Mouse (Mus musculus): ENCODE results near the gene Cacna1a. TPM values are rescaled to one million over a fixed set of nuclear protein-coding genes. Genes with fewer than 3 reads are reported as not detected.
"Not testable (repeated sequence)": the region's sequence is repeated elsewhere in the genome, so short reads cannot be mapped to it uniquely, and the experiment has no call there.

Cacna1a gene
- total RNA-seq, 4 experiments from 2014 or later: 177 to 203 (median 185) TPM

DNA sequence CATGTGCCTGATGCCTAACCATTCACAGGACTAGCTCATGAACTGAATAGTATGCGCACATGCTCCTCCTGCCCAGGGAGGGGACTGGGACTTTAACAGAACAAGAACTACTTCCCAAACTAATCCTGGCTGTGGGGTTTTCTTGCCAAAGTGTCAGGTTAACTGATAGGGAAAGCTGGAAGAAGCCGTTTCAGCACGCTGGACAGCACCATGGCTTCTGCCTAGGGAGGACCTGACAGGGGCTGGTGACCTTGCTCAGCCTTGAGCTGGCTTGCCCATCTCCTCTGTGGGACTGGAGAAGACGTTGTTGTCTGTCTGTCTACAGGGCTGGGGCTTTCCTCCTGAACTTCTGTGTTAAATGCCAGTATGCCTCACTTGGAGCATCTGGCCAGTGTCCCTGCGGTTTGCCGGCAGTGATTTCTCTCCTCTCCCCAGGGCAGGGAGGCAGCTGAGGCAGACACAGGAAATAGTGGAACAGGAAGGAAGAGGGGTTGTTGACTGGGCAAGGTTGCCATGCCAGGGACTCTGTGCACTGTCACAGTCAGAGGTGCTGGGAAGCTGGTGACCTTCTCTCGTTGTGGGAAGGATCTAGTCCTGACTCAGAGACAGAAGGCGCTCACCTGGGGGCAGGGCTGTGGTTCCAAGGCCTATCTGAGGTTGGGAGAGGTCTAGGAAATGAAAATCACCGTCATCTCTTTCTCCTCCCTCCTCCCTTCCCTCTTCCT, 83.2 kb downstream of the Cacna1a start:
- DNase-seq (ENCODE audit: low spot score in 2 of 2): no peak

DNA sequence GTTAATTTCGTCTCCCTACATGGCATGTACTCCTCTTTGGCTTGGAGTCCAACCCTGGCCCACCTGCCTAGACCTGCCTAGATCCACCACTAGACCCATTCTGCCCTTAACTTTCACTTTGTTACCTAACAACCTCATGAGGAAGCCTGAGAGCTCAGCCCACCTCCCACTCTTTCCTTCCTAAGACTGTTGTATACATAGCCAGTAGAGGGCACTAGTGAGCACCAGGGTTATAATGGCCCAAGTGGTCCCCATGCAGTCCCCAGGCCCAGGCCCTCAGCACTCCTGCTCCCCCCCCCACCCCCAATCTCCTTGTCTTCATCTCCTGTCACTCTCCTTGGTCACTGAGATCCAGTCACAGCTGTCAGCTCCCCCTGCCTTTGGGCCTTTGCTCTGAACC, 86.2 kb downstream of the Cacna1a start:
- no peak for DNase-seq (ENCODE audit: low spot score in 2 of 2)

DNA sequence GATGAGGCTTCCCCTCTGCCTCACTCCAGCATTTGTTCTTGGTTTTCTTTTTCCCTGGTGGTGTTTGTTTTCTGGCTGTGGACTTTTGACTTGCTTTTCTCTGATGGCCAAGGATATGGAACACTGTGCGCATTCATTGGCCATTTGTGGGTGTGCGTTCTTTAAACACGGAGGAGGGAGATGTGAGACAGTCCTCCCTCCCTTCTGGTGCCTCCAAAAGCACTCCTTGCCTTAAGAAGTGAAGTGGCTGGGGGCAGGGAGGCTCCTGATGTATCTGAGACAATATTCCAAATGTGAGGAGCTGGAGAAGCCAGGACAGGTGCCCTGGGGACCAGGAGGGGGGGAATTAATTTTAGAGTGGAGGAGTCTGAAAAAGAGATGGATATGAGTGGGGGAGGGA, 89.1 kb downstream of the Cacna1a start:
- peak in 1 of 2 experiments; percentile 36 for DNase-seq (ENCODE audit: low spot score in 2 of 2)

DNA sequence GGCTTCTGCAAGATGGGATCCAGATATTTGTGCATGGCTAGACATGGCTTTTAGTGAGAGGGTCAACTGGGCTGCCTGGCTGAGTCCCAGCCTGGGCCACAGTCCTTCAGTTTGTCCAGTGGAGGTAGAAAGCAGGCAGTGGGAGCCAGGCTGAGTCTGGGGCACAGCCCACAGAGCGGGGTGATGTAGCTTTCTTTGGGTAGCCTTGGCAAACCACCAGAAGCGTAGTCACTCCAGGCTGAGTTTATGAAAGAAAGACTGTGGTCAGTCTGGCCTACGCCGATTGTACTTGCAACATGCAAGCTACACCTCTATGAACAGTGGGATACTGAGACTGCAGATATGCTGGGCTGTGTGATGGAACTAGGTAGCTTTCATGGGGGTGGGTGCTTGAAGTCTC, 94.8 kb downstream of the Cacna1a start:
- DNase-seq (ENCODE audit: low spot score in 2 of 2): no peak

DNA sequence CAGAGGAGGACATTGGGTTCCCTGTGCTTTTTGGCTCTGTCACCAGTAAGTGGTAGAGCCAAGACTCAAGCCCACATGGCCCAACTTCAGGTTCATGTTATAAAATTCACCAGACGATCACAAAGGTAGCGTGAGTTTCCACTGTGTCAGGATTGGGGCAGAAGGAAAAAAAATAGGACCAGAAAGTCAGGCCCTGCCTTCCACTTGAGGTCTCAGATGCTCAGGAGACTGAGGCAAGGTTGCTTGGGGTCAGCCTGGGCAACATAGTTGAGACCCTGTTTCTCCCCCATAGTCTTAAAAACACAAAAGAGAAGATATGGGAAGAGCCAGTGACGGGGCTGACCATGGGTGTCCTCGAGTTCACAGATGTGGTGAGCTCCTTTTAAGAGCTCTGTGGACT, 97.1 kb downstream of the Cacna1a start:
- DNase-seq (ENCODE audit: low spot score in 2 of 2): no peak

DNA sequence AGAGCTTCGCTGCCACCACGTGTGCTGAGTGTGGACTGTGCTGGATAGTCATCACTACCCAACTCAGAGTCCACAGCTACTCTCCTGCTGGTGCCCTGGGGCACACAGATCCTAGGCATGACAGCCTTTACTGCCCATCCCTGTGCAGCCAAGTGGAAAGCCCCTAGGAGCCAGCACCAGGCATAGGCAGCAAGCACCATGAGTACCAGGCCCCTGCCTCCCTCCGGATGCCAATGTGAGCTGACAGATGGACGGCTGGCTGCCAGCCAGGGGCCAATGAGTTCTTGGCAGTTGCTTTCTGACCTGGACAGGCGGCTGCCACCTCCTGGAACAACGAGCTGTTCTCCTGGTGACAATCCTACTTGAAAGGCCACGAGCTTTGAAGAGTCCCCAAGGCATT, 97.6 kb downstream of the Cacna1a start:
- DNase-seq (ENCODE audit: low spot score in 2 of 2): no peak

DNA sequence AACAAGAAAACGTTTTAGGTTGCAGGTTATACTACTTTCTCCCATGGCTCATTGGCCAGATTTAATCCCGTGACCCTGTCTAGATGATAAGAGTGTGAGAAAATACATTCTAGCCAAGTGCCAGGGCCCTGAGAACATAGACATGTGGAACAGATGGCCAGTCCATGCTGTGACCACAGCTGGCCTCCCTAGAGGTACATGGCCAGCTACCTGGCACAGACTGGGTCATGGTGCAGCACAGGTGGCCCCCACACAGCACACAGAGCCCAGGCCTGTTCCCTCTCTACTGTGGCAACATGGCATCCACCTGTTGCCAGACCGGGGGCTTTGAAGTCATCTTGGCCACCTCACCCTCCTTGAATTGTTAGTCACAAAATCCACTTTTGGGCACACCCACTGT, 101.0 kb downstream of the Cacna1a start:
- DNase-seq (ENCODE audit: low spot score in 2 of 2): no peak

DNA sequence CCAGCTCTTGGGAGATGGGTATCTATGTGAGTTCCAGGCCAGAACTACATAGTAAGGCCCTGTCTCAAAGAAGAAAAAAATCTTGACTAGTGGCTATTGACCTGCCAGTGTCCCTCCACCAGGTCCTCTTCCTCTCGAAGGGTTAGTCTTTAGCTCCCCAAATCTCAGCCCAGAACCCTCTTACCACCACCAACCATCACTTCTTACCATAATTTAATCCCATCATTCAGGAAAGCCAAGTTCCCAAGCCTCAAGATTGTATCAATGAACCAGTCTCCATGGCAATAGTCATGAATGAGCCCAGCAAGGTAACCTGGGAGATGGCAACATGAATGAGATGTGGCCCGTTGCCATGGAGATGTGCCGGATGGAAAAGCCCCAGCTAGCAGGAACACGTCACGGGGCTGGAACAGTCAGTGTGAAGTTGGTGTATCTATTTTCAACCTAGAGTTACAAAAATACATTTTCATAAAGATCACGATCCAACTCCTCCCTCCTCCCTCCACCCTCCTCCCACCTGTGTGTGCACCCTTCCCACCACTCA, 106.4 kb downstream of the Cacna1a start:
- DNase-seq (ENCODE audit: low spot score in 2 of 2): peak; percentile 57 to 94

DNA sequence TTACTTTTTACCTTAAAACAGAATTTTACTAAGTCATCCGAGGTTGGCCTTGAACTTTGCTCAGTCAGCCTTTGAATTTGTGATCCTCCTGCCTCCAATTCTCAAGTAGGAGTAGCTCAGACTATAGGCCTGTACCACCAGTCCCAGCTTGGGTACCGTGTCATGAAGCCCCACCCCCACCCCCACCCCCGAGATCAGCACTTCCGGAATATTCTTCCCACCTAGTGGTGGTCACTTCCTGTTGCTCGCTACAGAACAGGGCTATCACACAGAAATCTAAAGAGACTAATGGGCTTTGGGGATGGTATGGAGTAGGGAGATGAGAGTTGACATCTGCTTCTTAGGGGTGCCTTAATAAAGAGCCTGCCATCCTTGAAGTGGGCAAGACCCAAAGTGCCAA, 112.9 kb downstream of the Cacna1a start:
- no peak for DNase-seq (ENCODE audit: low spot score in 2 of 2)

DNA sequence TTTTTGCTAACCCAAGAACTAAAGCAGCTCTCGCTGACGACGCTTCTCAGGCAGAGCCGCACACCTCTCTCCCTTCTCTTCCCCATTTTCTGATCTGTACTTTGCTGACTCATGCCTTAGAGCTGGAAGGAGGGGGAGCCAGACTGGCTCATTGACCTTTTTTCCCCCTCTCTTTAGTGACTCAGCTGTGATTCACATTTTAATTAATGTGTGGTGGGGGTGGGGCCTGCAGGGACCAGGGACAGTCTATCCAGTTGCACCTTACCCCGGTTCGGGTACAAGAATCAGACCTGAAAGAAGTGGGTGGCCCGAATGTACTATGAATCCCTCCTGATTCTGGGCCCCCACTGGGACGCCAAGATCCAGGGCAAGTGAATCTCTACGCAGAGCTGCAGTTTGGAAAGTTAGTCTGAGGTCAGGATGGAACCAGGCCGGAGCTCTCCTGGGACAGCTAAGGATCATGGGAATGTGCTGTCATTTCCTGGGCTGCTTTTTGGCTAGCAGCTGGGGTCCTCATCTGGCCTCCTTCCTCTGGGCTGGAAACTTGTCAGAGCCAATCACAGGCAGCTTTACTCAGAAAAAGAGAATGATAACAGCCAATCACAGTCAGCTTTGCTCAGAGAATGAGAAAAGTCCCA, 113.5 kb downstream of the Cacna1a start:
- peak in 1 of 2 experiments; percentile 54 for DNase-seq (ENCODE audit: low spot score in 2 of 2)

DNA sequence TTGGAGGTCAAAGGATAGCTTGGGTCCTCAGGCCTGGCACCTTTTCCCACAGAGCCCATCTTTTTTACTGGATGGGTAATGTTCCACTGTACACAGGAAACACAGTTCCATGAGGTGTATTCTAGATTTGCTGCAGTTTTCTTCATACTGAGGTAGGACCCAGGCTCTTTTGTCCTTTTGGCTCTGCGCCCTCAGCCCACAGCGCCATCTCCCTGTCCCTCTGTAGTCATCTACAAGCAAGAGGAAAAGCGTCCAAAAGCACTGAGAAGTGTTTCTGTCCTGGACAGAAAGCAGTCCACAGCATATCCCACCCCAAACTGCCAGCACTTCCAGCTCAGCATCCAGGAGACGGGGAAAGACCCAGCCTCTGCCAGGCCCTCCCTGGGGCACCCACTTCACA, 114.4 kb downstream of the Cacna1a start:
- no peak for DNase-seq (ENCODE audit: low spot score in 2 of 2)

DNA sequence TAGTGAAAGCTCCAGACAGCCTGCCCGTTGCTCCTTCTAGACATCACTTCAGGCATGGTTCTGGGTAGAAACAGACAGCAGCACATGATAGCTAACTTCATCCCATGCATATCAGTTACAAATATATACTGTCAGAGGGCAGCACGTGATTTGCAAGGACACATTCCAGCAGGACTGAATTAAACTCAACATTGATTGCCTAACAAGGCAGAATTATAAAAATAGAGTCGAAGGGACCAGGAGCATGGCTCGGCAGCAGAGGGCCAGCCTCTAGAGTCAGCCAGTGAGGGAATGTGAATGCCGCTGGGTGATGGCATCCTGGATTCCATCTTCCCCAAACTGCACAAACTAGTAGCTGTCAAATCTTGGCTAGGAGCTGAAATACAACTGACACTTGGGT, 119.0 kb downstream of the Cacna1a start:
- no peak for DNase-seq (ENCODE audit: low spot score in 2 of 2)

DNA sequence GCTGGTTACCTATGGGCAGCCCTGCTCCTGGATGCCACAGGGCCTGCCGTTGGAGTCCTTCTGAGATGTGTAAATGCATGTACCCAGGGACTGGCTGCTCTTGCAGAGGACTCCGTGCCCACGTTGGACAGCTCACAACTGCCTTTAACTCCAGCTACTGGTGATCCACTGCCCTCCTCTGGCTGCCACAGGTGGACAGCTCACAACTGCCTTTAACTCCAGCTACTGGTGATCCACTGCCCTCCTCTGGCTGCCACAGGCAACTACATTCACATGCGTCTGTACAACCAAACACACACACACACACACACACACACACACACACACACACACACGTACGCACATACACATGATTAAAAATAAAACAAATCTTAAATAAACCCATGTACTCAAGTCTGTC, 121.5 kb downstream of the Cacna1a start:
- DNase-seq (ENCODE audit: low spot score in 2 of 2): not testable (repeated sequence)

DNA sequence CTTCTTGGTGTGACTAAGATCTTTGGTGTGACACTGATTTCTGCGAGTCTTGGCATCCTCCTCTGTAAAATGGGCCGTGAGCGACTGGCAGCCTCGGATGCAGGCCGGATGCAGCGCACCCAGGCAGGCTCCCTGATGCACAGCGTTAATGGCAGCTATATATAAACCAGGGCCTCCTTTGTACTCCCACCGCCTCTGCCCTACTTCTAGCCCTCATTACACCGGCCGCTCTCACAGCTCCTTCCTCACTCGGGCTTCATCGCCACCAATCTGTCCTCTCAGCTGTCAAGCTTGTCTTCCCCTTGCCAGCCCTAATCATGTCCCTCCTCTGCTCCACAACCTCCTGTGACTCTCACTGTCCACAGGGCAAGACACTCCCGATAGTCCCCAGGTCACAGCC, 123.4 kb downstream of the Cacna1a start:
- no peak for DNase-seq (ENCODE audit: low spot score in 2 of 2)

DNA sequence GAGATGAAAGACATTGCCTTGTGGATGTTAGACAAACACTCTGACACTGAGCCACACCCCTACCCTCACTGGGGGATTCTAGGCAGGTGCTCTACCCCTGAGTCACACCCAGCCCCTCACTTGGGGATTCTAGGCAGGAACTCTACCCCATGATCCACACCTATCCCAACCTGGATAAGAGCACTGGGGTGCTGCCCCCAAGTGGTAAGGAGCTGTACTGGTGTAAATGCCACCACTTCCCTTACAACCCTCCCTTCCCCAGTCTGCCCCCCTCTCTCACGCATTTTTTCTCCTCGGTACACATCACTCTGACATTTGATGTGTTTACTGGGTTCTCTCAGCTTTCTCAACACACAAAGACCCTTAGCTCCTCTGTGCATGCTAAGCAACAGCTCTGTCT, 125.5 kb downstream of the Cacna1a start:
- DNase-seq (ENCODE audit: low spot score in 2 of 2): no peak

DNA sequence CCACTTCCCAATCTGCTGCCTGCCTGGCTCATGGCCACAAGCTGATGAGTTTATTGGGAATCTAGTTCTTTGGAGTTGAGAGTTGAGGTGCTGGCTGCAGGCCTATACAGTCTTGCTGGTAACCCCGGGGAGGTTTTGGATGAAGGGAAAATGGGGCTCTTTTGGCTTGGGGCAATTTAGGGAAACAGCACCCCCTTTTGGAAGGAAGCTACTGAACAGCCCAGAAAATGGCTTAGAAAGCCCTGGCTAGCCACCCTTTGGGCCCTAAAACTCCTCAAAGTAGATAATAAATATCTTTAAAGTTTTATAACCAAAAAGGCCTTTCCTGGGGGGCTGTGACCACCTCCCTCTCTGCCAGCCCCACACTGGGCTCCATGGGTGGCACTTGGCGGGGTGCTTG, 129.9 kb downstream of the Cacna1a start:
- no peak for DNase-seq (ENCODE audit: low spot score in 2 of 2)

DNA sequence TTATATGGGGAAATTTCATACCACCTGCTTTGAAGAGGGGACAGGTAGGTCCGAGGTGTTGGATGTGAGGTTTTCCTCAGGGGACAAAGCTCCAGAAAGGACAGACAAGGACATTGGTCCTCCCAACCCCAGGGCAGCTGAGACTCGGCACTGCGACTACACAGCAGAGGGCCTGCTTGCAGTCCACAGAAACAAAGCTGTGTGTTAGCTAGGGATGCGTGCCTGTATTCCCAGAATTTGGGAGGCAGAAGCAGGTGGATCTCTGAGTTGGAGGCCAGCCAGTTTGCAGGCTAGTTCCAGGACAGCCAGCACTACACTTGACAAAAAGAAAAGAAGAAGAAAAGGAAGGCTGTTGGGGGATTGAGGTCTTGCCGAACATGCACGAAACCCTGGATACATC, 130.5 kb downstream of the Cacna1a start:
- no peak for DNase-seq (ENCODE audit: low spot score in 2 of 2)

DNA sequence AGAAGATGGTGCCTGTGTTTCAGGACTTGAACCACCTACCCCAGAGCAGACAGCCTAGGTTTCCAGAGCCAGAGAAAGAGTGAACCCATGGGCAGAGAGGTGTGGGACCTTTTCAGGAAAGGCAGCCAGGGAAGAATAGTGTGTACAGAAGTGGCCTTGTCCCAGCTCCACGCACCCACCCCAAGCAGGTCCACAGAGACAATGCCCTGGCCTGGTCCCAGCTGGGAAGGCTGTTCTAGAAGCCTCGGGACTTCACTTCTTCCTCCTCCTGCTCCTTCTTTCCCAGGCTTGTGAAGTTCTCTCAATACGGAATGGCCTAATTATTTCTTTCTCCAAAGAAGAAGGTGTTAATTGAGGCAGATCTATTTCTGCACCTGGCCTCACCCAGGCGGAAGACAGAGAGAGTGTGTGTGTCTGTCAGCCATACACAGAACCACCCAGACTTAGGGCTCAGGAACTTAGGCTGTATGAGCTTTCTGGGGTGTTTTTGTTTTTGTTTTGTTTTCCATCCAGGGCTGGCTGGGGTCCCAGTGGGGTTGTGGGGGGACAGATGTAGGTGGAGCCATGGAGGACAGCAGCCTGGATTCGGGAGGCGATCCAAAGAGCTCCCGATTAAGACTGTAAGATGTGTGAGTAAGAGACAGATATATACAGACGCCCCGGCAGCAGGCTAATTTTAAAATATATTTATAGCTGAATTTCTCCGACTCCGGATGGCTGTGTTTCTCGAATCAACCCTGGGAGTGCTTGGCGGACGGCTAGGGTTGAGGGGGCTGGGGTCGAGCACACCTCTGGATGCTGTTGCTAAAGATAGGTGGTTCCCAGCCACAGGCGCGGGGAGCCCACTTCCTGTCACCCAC, 131.8 kb downstream of the Cacna1a start:
- DNase-seq (ENCODE audit: low spot score in 2 of 2): peak; percentile 37 to 85

DNA sequence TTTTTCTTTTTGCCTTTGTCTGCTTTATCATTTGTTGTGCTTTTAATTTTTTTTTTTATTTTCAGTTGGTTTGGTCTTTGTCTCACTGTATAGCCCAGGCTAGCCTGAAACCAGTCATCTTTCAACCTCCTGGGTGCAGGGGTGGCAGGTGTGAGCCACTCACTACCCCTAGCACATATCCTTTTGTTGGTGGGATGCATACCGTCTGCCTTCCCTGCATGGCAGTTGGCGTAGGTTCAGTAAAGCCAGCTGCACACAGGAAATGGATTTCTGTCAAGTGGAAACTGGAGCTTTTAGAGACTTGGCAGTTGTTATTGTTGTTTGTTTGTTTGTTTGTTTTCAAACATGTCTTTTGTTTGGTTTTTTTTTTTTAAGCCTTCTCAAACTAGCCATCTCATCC, 132.8 kb downstream of the Cacna1a start:
- no peak for DNase-seq (ENCODE audit: low spot score in 2 of 2)

DNA sequence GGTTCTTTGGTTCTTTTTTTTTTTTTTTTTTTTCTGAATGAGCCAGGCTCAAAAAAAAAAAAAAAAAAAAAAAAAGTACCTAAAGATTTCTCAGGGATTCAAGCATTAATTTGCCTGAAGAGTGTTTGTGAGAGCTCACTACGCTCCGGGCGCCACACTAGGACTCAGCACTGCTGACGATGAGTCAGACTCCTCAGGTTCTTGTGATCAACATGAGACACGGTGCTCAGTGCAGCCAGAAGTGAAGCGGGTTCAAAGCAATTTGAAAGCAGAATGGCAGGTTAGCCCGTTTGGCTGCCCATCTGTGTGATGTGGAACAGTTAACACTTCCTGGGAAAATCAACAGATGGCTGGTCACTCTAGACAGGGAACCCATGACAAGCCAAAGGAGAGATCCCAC, 139.8 kb downstream of the Cacna1a start:
- DNase-seq (ENCODE audit: low spot score in 2 of 2): no peak

DNA sequence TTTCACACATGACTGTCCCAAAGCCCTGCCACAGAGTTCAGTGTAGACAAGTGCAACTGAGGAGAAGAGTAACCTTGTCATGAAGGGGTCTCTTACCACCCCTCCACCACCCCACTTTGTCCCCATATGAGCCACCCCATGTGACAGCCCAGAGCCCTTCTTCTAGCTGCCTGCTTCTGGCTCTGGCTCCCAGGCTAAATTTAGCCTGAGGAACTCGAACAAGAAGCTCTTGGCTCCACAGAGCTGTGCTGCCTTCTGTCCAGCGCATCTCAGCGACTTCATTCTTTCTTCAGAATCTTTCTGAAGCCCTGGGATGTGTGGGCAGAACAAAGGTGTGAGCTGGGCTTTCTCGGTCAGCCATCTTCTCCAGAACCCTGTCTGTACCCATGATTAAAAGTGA, 141.3 kb downstream of the Cacna1a start:
- no peak for DNase-seq (ENCODE audit: low spot score in 2 of 2)

DNA sequence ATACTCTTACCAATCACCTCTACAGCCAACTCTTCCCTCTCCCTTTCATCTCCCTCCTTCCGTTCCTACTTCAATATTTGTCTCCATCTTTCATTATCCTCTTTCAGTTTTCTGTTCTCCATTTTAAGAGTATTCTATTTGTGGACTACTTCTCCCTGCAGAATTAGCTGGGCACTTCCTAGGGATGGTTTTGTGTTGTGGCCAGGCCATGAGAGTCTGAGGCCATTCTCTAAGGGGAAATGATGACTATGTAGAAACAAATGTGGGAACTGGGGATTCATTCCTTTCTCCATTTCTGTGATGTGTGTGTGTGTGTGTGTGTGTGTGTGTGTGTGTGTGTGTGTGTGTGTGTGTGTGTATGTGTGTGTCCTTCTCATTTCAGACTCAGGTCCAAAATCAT, 144.5 kb downstream of the Cacna1a start:
- DNase-seq (ENCODE audit: low spot score in 2 of 2): no peak

Data from left cerebral cortex, adult 8-10 months (tissue).